Mouse (Mus musculus) v-Abl transformed pro-B cells (cell line): ENCODE measurements around the gene Gtf2h3.
"Not testable (repeated sequence)": the region's sequence is repeated elsewhere in the genome, so short reads cannot be mapped to it uniquely, and the experiment has no call there.

Source experiments
- in situ Hi-C, 2 experiments: fragments of 400-800 bp; cut with MboI; formaldehyde crosslinking; loops; one replicate each; pipeline ENCODE4 v1.15.1; 2025; ENCODE audit not compliant: unreplicated experiment in 2 of 2

Gtf2h3 gene

DNA sequence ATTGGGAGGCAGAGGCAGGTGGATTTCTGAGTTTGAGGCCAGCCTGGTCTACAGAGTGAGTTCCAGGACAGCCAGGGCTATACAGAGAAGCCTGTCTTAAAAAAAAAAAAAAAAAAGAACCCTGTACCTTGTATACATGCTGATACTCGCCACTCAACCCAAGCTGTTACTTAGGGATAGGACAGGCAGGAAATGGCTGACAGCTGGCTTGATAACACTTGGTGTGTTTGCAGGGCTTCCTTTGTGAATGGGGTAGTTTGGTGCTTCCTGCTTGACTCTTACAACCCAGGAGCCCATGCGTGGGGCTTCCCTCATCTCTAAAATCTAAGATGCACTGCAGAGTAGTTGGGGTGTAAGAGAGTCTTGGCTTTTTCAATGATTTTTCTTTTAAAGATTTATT lies 54.5 kb downstream of the Gtf2h3 start:
- in situ Hi-C loops, result no loop called here

DNA sequence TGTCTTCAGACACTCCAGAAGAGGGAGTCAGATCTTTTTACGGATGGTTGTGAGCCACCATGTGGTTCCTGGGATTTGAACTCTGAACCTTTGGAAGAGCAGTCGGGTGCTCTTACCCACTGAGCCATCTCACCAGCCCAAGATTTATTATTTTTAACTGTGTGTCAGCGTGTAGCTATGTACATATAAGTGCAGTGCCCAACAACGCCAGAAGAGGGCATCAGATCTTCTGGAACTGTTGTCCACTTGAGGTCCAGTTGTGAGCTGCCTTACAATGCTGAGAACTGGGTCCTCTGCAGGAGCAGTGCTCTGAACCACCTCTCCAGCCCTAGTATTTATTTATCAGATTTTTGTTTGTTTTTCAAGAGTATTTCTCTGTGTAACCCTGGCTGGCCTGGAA lies 56.1 kb downstream of the Gtf2h3 start:
- in situ Hi-C loops, result not testable (repeated sequence)

DNA sequence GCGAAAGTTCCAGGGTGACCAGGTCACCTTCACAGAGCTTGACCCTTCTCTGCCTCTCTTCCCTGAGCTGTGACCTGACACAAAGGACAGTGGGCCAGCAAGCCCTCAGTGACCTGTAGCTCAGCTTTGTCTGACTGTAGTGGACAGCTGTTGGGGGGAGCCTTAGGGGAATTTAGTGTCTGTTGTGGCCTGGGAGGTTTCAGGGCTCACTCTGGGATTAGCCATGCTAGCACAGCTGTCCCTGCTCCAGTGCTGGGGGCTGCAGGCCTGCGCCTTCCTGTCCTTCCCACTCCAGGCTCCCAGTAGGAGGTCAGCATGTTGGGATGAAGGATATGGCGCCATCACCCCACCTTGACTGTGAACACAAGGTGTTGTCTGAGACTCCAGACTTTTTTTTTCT lies 57.2 kb downstream of the Gtf2h3 start:
- in situ Hi-C loops, result no loop called here

DNA sequence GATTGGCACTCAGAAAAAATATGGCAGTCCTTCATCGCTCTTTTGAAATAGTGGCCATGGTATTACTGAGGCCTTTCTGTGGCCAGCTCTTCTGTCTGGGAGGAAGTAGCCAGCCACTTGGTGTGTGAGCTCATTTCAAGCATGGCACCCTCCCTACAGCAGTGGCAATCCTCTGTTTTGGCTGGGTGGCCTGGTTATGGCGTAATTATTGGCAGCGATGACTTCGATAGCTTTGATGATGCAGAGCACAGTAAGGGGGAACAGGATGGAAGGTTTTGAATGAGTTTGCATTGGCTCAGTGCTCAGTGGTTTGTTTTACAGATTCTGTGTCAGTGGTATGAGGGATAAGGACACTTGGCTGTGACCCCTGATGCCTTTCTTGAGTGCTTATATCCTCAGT lies 57.8 kb downstream of the Gtf2h3 start:
- in situ Hi-C loops, result no loop called here

DNA sequence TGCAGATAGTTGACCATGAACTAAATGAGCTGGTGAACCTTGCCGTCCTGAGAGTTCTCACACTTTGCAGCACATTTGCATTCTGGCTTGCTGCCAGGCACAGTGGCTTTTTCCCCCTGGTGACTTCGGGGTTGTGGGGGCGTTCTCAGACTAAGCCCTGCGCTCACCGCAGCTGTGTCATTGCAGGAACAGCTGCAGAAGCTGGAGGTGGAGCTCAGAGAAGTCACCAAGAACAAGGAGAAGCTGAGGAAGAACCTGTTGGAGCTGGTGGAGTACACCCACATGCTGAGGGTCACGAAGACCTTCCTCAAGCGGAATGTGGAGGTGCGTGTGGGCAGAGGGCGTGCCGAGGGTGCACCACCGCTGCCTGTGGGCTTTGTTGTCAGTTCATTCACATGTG lies 58.4 kb downstream of the Gtf2h3 start:
- in situ Hi-C loops, result no loop called here

DNA sequence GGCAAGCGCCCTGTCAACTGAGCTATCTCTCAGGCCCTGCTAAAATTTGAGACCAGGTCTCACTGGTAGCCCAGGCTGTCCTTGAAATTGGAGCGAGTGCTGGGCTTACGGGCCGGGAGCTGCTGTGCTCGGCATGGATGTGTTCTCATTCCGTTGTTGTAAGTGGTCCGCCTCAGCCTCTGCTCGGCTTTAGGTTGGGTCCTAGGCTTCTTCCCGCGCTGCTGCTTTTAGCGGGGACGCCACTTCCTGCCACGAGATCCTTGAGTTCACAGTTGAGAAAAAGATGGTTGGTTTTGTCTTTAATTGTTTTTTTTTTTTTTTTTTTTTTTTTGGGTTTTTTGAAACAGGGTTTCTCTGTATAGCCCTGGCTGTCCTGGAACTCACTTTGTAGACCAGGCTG lies 58.9 kb downstream of the Gtf2h3 start:
- in situ Hi-C loops, result no loop called here
